Mouse (Mus musculus) heart, embryonic 16.5 days (tissue): ENCODE data around the gene Bspry. TPM values are rescaled to one million over a fixed set of nuclear protein-coding genes. Genes with fewer than 3 reads are reported as not detected.

Experiments
- ATAC-seq: fragments of 200-750 bp; cut with Nextera tagmentation; replicated peaks from 2 replicates; pipeline ENCODE4 v1.8.0; 2017; ENCODE audit warnings: moderate number of reproducible peaks; ENCODE audit not compliant: insufficient read depth, low FRiP score; ENCODE audit errors: extremely low read depth
- H3K27ac ChIP-seq: fragments of 300-500 bp; sonication (generic); 2 replicates; pipeline ENCODE4 v1.5.1; 2014; ENCODE audit warnings: mild to moderate bottlenecking, low read length, control low read depth, moderate library complexity
- H3K27me3 ChIP-seq: fragments of 300-500 bp; sonication (generic); 2 replicates; pipeline ENCODE4 v1.6.1; 2014; ENCODE audit warnings: low read length, mixed read lengths; ENCODE audit not compliant: control insufficient read depth, insufficient read depth
- H3K36me3 ChIP-seq: fragments of 300-500 bp; sonication (generic); 2 replicates; pipeline ENCODE4 v1.6.1; 2014; ENCODE audit not compliant: control insufficient read depth, insufficient read depth
- H3K4me1 ChIP-seq: fragments of 300-500 bp; sonication (generic); 2 replicates; pipeline ENCODE4 v1.6.1; 2014; ENCODE audit warnings: low read length, mixed read lengths; ENCODE audit not compliant: control insufficient read depth, insufficient read depth
- H3K4me2 ChIP-seq: fragments of 300-500 bp; sonication (generic); 2 replicates; pipeline ENCODE4 v1.6.1; 2014; ENCODE audit warnings: low read depth, mild to moderate bottlenecking, control low read depth, low read length
- H3K4me3 ChIP-seq: fragments of 300-500 bp; sonication (generic); 2 replicates; pipeline ENCODE4 v1.5.1; 2014; ENCODE audit warnings: mild to moderate bottlenecking, control low read depth, low read length
- H3K9ac ChIP-seq: fragments of 300-500 bp; sonication (generic); 2 replicates; pipeline ENCODE4 v1.6.1; 2014; ENCODE audit warnings: low read length, control low read depth
- H3K9me3 ChIP-seq: fragments of 300-500 bp; sonication (generic); replicated peaks from 2 replicates; pipeline ENCODE4 v1.6.1; 2016; ENCODE audit warnings: low read length; ENCODE audit not compliant: control insufficient read depth
- WGBS: fragments of 180-500 bp; shearing (Covaris S2); extraction: QIAGEN DNeasy Blood & Tissue Kit; methylation state at CpG from one replicate; pipeline ENCODE4 v1.1.7; 2014; 5-methylcytosine and 5-hydroxymethylcytosine counted together
- polyA plus RNA-seq: library from polyadenylated mRNA; unstranded; fragments of >200 nt; fragmentation: Nextera tagmentation; extraction: Ambion mirVana; gene quantifications from 2 replicates; pipeline ENCODE4 v1.2.1, GENCODE M21; 2015

The Bspry gene
- 3.4 and 6.3 TPM in 2 replicates for polyA plus RNA-seq

GRCm38 (mm10) chr4:62479937-62480708 lies at the start of gene Bspry:
TSS of gene Bspry (plus strand) at chr4:62480053.
- peak within 1 kb of the TSS; percentile 61 for H3K9ac ChIP-seq

GRCm38 (mm10) chr4:62430678-62431077 lies 49.2 kb upstream of the Bspry start:
- Histone ChIP-seq H3K4me2 (no peak overlapping the region), H3K4me3 (no peak overlapping the region), H3K9me3 (no peaks in the 10 kb centered on the region), H3K4me1 (no peaks in the 10 kb centered on the region), H3K27ac (no peak overlapping the region), H3K36me3 (no peaks in the 10 kb centered on the region), H3K9ac (no peak overlapping the region), H3K27me3 (no peaks in the 10 kb centered on the region)
- ATAC-seq, result no peak

More at GRCm38 (mm10) chr4:62479937-62480708, at the start of gene Bspry:
- no peaks in the 10 kb centered on the region for H3K36me3 ChIP-seq
- 2% methylated on average over 71 of the region's 71 CpGs for WGBS
- H3K4me3 ChIP-seq, result peak within 1 kb of the TSS; percentile 56
- H3K9me3 ChIP-seq, result no peaks in the 10 kb centered on the region
- peak; percentile 71 for ATAC-seq
- peaks cover 9% of the 10 kb centered on the region for H3K4me1 ChIP-seq
- peak within 1 kb of the TSS; percentile 90 for H3K4me2 ChIP-seq
- no peaks in the 10 kb centered on the region for H3K27me3 ChIP-seq
- H3K27ac ChIP-seq, result no peak within 1 kb of the TSS

DNA sequence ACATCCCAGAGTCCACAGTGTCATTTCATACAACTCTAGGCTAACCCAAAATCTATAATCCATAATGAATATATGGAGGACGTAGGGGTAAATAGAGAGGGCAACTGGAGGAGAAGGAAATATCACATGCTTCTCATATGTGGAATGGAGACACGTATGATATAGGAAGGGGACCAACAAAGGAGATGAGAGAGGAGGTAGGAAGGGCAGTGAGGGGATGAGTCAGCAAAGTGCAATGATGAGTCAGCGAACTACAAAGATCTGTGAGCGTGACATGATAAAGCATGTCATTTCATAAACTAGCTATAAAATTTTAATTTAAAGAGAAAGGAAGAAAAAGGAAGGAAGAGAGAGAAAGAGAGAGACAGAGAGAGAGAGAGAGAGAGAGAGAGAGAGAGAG lies 48.3 kb upstream of the Bspry start:
- no peak for ATAC-seq
- Histone ChIP-seq H3K27ac (no peak overlapping the region), H3K4me1 (no peaks in the 10 kb centered on the region), H3K4me2 (no peak overlapping the region), H3K4me3 (no peak overlapping the region), H3K9ac (no peak overlapping the region), H3K36me3 (no peaks in the 10 kb centered on the region), H3K9me3 (no peaks in the 10 kb centered on the region), H3K27me3 (no peaks in the 10 kb centered on the region)
- WGBS, result 69% methylated on average over 4 of the region's 4 CpGs

- Histone ChIP-seq H3K27ac (no peak overlapping the region), H3K4me2 (no peak overlapping the region), H3K9ac (no peak overlapping the region), H3K27me3 (no peaks in the 10 kb centered on the region), H3K9me3 (no peaks in the 10 kb centered on the region), H3K4me1 (no peaks in the 10 kb centered on the region), H3K36me3 (no peaks in the 10 kb centered on the region), H3K4me3 (no peak overlapping the region)
- ATAC-seq, result no peak
- WGBS, result 63% methylated on average over 7 of the region's 7 CpGs
These were observed 45.6 kb upstream of the Bspry start for GRCm38 (mm10) chr4:62433939-62434870.

- WGBS, result 73% methylated on average over 6 of the region's 6 CpGs
- Histone ChIP-seq H3K27ac (no peak within 1 kb of the TSS), H3K4me3 (no peak within 1 kb of the TSS), H3K9me3 (no peaks in the 10 kb centered on the region), H3K36me3 (no peaks in the 10 kb centered on the region), H3K9ac (no peak within 1 kb of the TSS), H3K27me3 (no peaks in the 10 kb centered on the region), H3K4me2 (no peak within 1 kb of the TSS), H3K4me1 (no peaks in the 10 kb centered on the region)
- no peak for ATAC-seq
These were observed 44.8 kb upstream of the Bspry start, which contains the start of gene Rnf183 for GRCm38 (mm10) chr4:62435081-62435480. TSS of gene Rnf183 (minus strand) at chr4:62435252.

- Histone ChIP-seq H3K36me3 (no peaks in the 10 kb centered on the region), H3K9ac (no peak overlapping the region), H3K4me2 (no peak overlapping the region), H3K4me1 (no peaks in the 10 kb centered on the region), H3K4me3 (no peak overlapping the region), H3K27me3 (no peaks in the 10 kb centered on the region), H3K27ac (no peak overlapping the region), H3K9me3 (no peaks in the 10 kb centered on the region)
- WGBS, result 83% methylated on average over 3 of the region's 3 CpGs
- no peak for ATAC-seq
These were observed 42.5 kb upstream of the Bspry start for GRCm38 (mm10) chr4:62437256-62437778.

GRCm38 (mm10) chr4:62437871-62438270 lies 42.0 kb upstream of the Bspry start:
- Histone ChIP-seq H3K4me1 (no peaks in the 10 kb centered on the region), H3K9me3 (no peaks in the 10 kb centered on the region), H3K27ac (no peak overlapping the region), H3K36me3 (no peaks in the 10 kb centered on the region), H3K27me3 (no peaks in the 10 kb centered on the region), H3K4me2 (no peak overlapping the region), H3K9ac (no peak overlapping the region), H3K4me3 (no peak overlapping the region)
- 70% methylated on average over 7 of the region's 7 CpGs for WGBS
- ATAC-seq, result no peak

GRCm38 (mm10) chr4:62439793-62440192 lies 40.1 kb upstream of the Bspry start:
- 57% methylated on average over 4 of the region's 4 CpGs for WGBS
- H3K9ac ChIP-seq, result no peak overlapping the region
- H3K27ac ChIP-seq, result no peak overlapping the region
- H3K9me3 ChIP-seq, result no peaks in the 10 kb centered on the region
- H3K4me2 ChIP-seq, result no peak overlapping the region
- no peaks in the 10 kb centered on the region for H3K27me3 ChIP-seq
- H3K4me3 ChIP-seq, result no peak overlapping the region
- H3K4me1 ChIP-seq, result no peaks in the 10 kb centered on the region
- no peak for ATAC-seq
- H3K36me3 ChIP-seq, result no peaks in the 10 kb centered on the region

DNA sequence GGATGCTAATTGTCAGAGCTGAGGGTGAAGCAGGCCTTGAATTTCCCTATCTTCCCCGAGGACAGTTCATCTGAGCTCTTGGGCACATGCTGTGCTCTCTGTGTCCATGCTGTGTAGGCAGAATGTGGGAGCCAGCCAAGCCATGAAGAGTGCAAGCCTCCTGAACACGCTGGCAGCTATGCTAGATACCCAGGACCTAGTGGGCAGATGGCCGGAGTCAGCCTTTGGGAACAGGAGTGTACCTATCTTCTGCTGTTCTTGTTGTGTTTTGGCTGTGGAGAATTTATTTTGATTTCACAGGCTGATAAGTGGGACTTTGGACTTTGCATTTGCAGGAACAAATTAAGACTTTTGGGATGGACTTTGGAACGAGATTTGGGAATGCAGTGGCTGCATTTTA lies 39.3 kb upstream of the Bspry start:
- Histone ChIP-seq H3K36me3 (no peaks in the 10 kb centered on the region), H3K4me3 (no peak overlapping the region), H3K9me3 (no peaks in the 10 kb centered on the region), H3K27ac (no peak overlapping the region), H3K4me2 (no peak overlapping the region), H3K4me1 (no peaks in the 10 kb centered on the region), H3K9ac (no peak overlapping the region), H3K27me3 (no peaks in the 10 kb centered on the region)
- WGBS, result 71% methylated on average over 4 of the region's 4 CpGs
- ATAC-seq, result no peak
